Comparison of ENCODE assay signal across 14 mouse cellular contexts in genomic region chr2:170459805-170460204, GRCm38 (mm10). TPM values are rescaled to one million over a fixed set of nuclear protein-coding genes. Genes with fewer than 3 reads are reported as not detected.
DNase-seq lines count a peak whose midpoint lies in the region; ATAC-seq and TF ChIP-seq lines count a peak whose summit lies in the region.
"Had no signal": no experiment of that assay in that cellular context is flagged by ENCODE, and none has a peak within 500 bp of the region (broad histone marks: within the 10 kb centered on the region; RNA-seq: fewer than 3 reads in every experiment).

No protein-coding gene starts in this region.

- H3K27ac ChIP-seq in kidney, embryonic 16.5 days (ENCODE audit: low read length) = no peak overlapping the region
- H3K27ac ChIP-seq in liver, embryonic 14.5 days = no peak overlapping the region
- no peak overlapping the region for H3K27ac ChIP-seq in forebrain, embryonic 16.5 days (ENCODE audit: low read length)
- H3K27ac ChIP-seq: embryonic facial prominence, embryonic 12.5 days; heart, embryonic 15.5 days had no signal

- H3K4me1 ChIP-seq in kidney, embryonic 16.5 days (ENCODE audit: insufficient read depth, low read length) = peaks cover 5% of the 10 kb centered on the region; the same call in 1 of the 2 replicates
- H3K4me1 ChIP-seq in liver, embryonic 14.5 days (replicated peaks; ENCODE audit: control insufficient read depth in 2 of 2, insufficient read depth in 2 of 2, low read length in 1 of 2) = peaks cover 0 to 8% of the 10 kb centered on the region in 2 experiments; a peak in 2 of 4 replicates
- no peaks in the 10 kb centered on the region for H3K4me1 ChIP-seq in forebrain, embryonic 16.5 days (replicated peaks; ENCODE audit: control insufficient read depth, insufficient read depth, low read length)
- H3K4me1 ChIP-seq: heart, embryonic 15.5 days had no signal

- no peaks in the 10 kb centered on the region for H3K36me3 ChIP-seq in kidney, embryonic 16.5 days (ENCODE audit: insufficient read depth, low read length)
- H3K36me3 ChIP-seq in liver, embryonic 14.5 days (replicated peaks; ENCODE audit: control insufficient read depth, insufficient read depth, low read depth) = no peaks in the 10 kb centered on the region
- no peaks in the 10 kb centered on the region for H3K36me3 ChIP-seq in forebrain, embryonic 16.5 days (ENCODE audit: control insufficient read depth, insufficient read depth)
- H3K36me3 ChIP-seq: embryonic facial prominence, embryonic 12.5 days; heart, embryonic 15.5 days had no signal

- WGBS in kidney, embryonic 16.5 days = 15% methylated on average over 9 of the region's 9 CpGs
- 41% methylated on average over 9 of the region's 9 CpGs for WGBS in liver, embryonic 14.5 days (ENCODE audit: insufficient replicate concordance)
- 49% methylated on average over 9 of the region's 9 CpGs for WGBS in forebrain, embryonic 16.5 days

- no peak overlapping the region for H3K4me2 ChIP-seq in kidney, embryonic 16.5 days (replicated peaks; ENCODE audit: low read depth, low read length)
- no peak overlapping the region for H3K4me2 ChIP-seq in liver, embryonic 14.5 days (ENCODE audit: low read depth)
- H3K4me2 ChIP-seq in forebrain, embryonic 16.5 days (ENCODE audit: low read length) = no peak overlapping the region
- H3K4me2 ChIP-seq: embryonic facial prominence, embryonic 12.5 days; heart, embryonic 15.5 days had no signal

- peak; percentile 86 for ATAC-seq in kidney, embryonic 16.5 days (ENCODE audit: low FRiP score, low TSS enrichment)
- peak; percentile 81 for ATAC-seq in liver, embryonic 14.5 days (ENCODE audit: insufficient read depth)
- no peak for ATAC-seq in forebrain, embryonic 16.5 days
- ATAC-seq: inflammation-experienced regulatory T-cells, adult 6 months had no signal

- DNase-seq in adrenal gland, adult 2 months = peak; percentile 27
- DNase-seq in adrenal gland, postnatal 14 days = no peak
- DNase-seq in embryo, embryonic 9.5 days (ENCODE audit: extremely low spot score) = peak; percentile 79
- peak; percentile 23 to 37 (median 28) for DNase-seq in liver, embryonic 14.5 days (ENCODE audit: low read depth in 3 of 3, low spot score in 3 of 3)
- DNase-seq in layer of hippocampus, adult 9-11 months = no peak
- no peak for DNase-seq in gastrocnemius, adult 18-20 months (ENCODE audit: low spot score)

- H3K9me3 ChIP-seq in kidney, embryonic 16.5 days (ENCODE audit: low read length) = no peaks in the 10 kb centered on the region
- no peaks in the 10 kb centered on the region for H3K9me3 ChIP-seq in liver, embryonic 14.5 days (ENCODE audit: control insufficient read depth, low read length)
- no peaks in the 10 kb centered on the region for H3K9me3 ChIP-seq in forebrain, embryonic 16.5 days (ENCODE audit: control insufficient read depth, low read length)
- H3K9me3 ChIP-seq: embryonic facial prominence, embryonic 12.5 days; heart, embryonic 15.5 days had no signal

- peaks cover 28% of the 10 kb centered on the region for H3K27me3 ChIP-seq in kidney, embryonic 16.5 days (ENCODE audit: insufficient read depth, low read length)
- no peaks in the 10 kb centered on the region; the same call in 1 of the 2 replicates for H3K27me3 ChIP-seq in liver, embryonic 14.5 days (ENCODE audit: control insufficient read depth, insufficient read depth, low read length)
- no peaks in the 10 kb centered on the region for H3K27me3 ChIP-seq in forebrain, embryonic 16.5 days (replicated peaks; ENCODE audit: control insufficient read depth, insufficient read depth, low read length)
- H3K27me3 ChIP-seq: embryonic facial prominence, embryonic 12.5 days had no signal

- TF ChIP-seq CTCF in liver, embryonic 14.5 days (IDR thresholded peaks at IDR 0.05; ENCODE audit: low read depth) = no peak

- TF ChIP-seq EP300 in liver, embryonic 14.5 days (IDR thresholded peaks at IDR 0.05; ENCODE audit: low read depth) = no peak

- no peak overlapping the region for H3K9ac ChIP-seq in kidney, embryonic 16.5 days (replicated peaks; ENCODE audit: low read length)
- H3K9ac ChIP-seq in liver, embryonic 14.5 days (replicated peaks) = no peak overlapping the region
- no peak overlapping the region for H3K9ac ChIP-seq in forebrain, embryonic 16.5 days (replicated peaks; ENCODE audit: low read depth, low read length)
- H3K9ac ChIP-seq: embryonic facial prominence, embryonic 12.5 days; heart, embryonic 15.5 days had no signal

- no peak overlapping the region for H3K4me3 ChIP-seq in kidney, embryonic 16.5 days (ENCODE audit: low read length)
- H3K4me3 ChIP-seq in liver, embryonic 14.5 days (ENCODE audit: insufficient read depth in 1 of 2, low read depth in 2 of 2, low read length in 2 of 2) = no peak overlapping the region
- H3K4me3 ChIP-seq in forebrain, embryonic 16.5 days (replicated peaks; ENCODE audit: low read length) = no peak overlapping the region
- H3K4me3 ChIP-seq: embryonic facial prominence, embryonic 12.5 days; heart, embryonic 15.5 days had no signal

RNA-seq across cellular contexts. Expression of gene Bcas1, which starts 32.2 kb away (rescaled TPM):
- under 1 TPM; 0.35 to 0.66 TPM for total RNA-seq in adrenal gland, adult 2 months (2021)
- polyA plus RNA-seq in adrenal gland, adult 2 months (2012; rRNA removed) = not detected in 2 replicates
- 0.30 and 0.49 TPM in 2 replicates for total RNA-seq in adrenal gland, postnatal 14 days (2021)
- polyA plus RNA-seq in kidney, embryonic 16.5 days (2015; fragmentation: Nextera tagmentation; extraction: Ambion mirVana) = 0.66 and 1.0 TPM in 2 replicates
- 3.0 and 3.9 TPM in 2 replicates for polyA plus RNA-seq in liver, embryonic 14.5 days (2012; rRNA removed)
- 5.7 and 6.0 TPM in 2 replicates for polyA plus RNA-seq in liver, embryonic 14.5 days (2014; fragmentation: Nextera tagmentation; extraction: Ambion mirVana)
- total RNA-seq in gastrocnemius, adult 18-20 months (2021) = 1 to 10 TPM in 1 of 2 experiments, under 1 TPM in 1; 0.68 to 1.4 TPM
- 1.9 TPM in 2 replicates for polyA plus RNA-seq in forebrain, embryonic 16.5 days (2015; fragmentation: Nextera tagmentation; extraction: Ambion mirVana)

RNA-seq across cellular contexts. Expression of gene Pfdn4, which starts 36.4 kb away (rescaled TPM):
- 10 to 100 TPM; 10.1 to 21.0 TPM for total RNA-seq in adrenal gland, adult 2 months (2021)
- 3.8 and 4.1 TPM in 2 replicates for polyA plus RNA-seq in adrenal gland, adult 2 months (2012; rRNA removed)
- 19.4 and 24.1 TPM in 2 replicates for total RNA-seq in adrenal gland, postnatal 14 days (2021)
- 56.4 and 74.0 TPM in 2 replicates for polyA plus RNA-seq in kidney, embryonic 16.5 days (2015; fragmentation: Nextera tagmentation; extraction: Ambion mirVana)
- 24.7 and 26.1 TPM in 2 replicates for polyA plus RNA-seq in liver, embryonic 14.5 days (2012; rRNA removed)
- 44.1 and 45.1 TPM in 2 replicates for polyA plus RNA-seq in liver, embryonic 14.5 days (2014; fragmentation: Nextera tagmentation; extraction: Ambion mirVana)
- total RNA-seq in gastrocnemius, adult 18-20 months (2021) = 10 to 100 TPM; 11.8 to 12.9 TPM
- 116 and 120 TPM in 2 replicates for polyA plus RNA-seq in forebrain, embryonic 16.5 days (2015; fragmentation: Nextera tagmentation; extraction: Ambion mirVana)

RNA-seq across cellular contexts. Expression of gene Cyp24a1, which starts 37.1 kb away (rescaled TPM):
- total RNA-seq in adrenal gland, adult 2 months (2021) = not detected
- 0.04 and 0.06 TPM in 2 replicates for polyA plus RNA-seq in adrenal gland, adult 2 months (2012; rRNA removed)
- not detected in 2 replicates for total RNA-seq in adrenal gland, postnatal 14 days (2021)
- 3.2 and 4.0 TPM in 2 replicates for polyA plus RNA-seq in kidney, embryonic 16.5 days (2015; fragmentation: Nextera tagmentation; extraction: Ambion mirVana)
- not detected in 2 replicates for polyA plus RNA-seq in liver, embryonic 14.5 days (2012; rRNA removed)
- polyA plus RNA-seq in liver, embryonic 14.5 days (2014; fragmentation: Nextera tagmentation; extraction: Ambion mirVana) = not detected in 2 replicates
- not detected for total RNA-seq in gastrocnemius, adult 18-20 months (2021)
- 0.11 TPM in 1 of 2 replicates, not detected in the other for polyA plus RNA-seq in forebrain, embryonic 16.5 days (2015; fragmentation: Nextera tagmentation; extraction: Ambion mirVana)
- total RNA-seq: ES-E14; left cerebral cortex, postnatal 25 days had no signal
- polyA plus RNA-seq: embryonic facial prominence, embryonic 12.5 days; heart, embryonic 15.5 days; inflammation-experienced regulatory T-cells, adult 6 months; small intestine, adult 2 months had no signal

Comparison
In these comparisons a context has a peak if more than half of its experiments do, and no peak if none do; other contexts are left out.
1. DNase-seq: peak in adrenal gland, adult 2 months (single experiment), embryo, embryonic 9.5 days (single experiment) and liver, embryonic 14.5 days (3 of 3); none in adrenal gland, postnatal 14 days (single experiment), layer of hippocampus, adult 9-11 months (single experiment) and gastrocnemius, adult 18-20 months (single experiment).